Mouse (Mus musculus): Measurements from ENCODE around the gene Ap2a1. TPM values are rescaled to one million over a fixed set of nuclear protein-coding genes. Genes with fewer than 3 reads are reported as not detected.

Gene Ap2a1
- polyA plus RNA-seq, 1 experiment, result 60.3 TPM

DNA sequence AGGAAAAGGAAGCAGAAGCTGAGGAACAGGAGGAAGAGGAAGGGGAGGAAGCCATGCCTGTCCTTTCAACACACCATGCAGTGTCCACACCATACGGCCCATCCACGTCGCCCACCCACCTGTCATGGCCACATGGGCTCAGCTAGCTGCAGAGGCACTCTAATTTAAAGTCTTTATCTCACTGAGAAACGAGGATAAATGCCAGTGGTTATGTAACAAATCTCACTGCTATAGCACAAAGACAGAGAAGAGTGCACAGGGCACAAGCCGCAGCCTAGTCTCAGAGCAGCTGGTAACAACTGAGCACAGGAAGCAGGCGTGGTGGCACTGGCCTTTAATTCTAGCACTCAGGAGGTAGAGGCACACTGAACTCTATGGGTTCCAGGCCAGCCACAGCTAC, 20.6 kb upstream of the Ap2a1 start:
- 17% methylated on average over 6 of the region's 6 CpGs for WGBS
- H3K4me3 ChIP-seq (replicated peaks; ENCODE audit: control insufficient read depth, low read depth, low read length), result no peak overlapping the region
- TF ChIP-seq POLR2A (IDR thresholded peaks at IDR 0.05; ENCODE audit: borderline replicate concordance, control insufficient read depth, low read depth, low read length), result no peak
- TF ChIP-seq CTCF (IDR thresholded peaks at IDR 0.05; ENCODE audit: control insufficient read depth, insufficient read depth, low read length), result no peak

DNA sequence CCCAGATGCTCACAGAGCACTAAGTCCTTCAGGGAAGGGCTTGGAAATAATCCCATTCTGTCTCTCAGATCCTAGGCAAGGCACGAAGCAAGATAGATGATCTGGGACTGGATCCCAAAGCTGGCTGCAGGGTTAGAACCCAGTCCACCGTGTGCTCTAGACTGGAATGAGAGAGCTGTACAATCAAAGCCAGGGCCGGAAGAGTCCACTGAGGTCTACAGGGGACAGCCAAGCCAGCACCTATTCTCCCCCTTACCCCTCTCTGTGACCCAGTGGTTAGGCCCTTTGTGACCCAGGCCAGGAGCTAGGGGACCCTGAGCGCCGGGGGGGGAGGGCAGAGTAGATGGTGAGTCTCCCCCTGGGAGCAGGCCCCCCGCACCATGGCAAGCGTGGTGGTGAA, 13.6 kb upstream of the Ap2a1 start, which contains the start of gene Tsks:
TSS of gene Tsks (plus strand) at position 301 of the 400 bp plus-strand sequence.
- 83% methylated on average over 7 of the region's 7 CpGs for WGBS
- Histone ChIP-seq H3K4me1 (ENCODE audit: control insufficient read depth, insufficient read depth, low read length) (no peaks in the 10 kb centered on the region), H3K27ac (ENCODE audit: control insufficient read depth, insufficient read depth, low read depth, low read length, poor library complexity) (no peak within 1 kb of the TSS), H3K4me3 (replicated peaks; ENCODE audit: control insufficient read depth, low read depth, low read length) (no peak within 1 kb of the TSS)
- no peak for TF ChIP-seq POLR2A (IDR thresholded peaks at IDR 0.05; ENCODE audit: borderline replicate concordance, control insufficient read depth, low read depth, low read length)

More for the DNA sequence above, 20.6 kb upstream of the Ap2a1 start:
- H3K4me1 ChIP-seq (ENCODE audit: control insufficient read depth, insufficient read depth, low read length), result peaks cover 6% of the 10 kb centered on the region
- H3K27ac ChIP-seq (ENCODE audit: control insufficient read depth, insufficient read depth, low read depth, low read length, poor library complexity), result no peak overlapping the region

DNA sequence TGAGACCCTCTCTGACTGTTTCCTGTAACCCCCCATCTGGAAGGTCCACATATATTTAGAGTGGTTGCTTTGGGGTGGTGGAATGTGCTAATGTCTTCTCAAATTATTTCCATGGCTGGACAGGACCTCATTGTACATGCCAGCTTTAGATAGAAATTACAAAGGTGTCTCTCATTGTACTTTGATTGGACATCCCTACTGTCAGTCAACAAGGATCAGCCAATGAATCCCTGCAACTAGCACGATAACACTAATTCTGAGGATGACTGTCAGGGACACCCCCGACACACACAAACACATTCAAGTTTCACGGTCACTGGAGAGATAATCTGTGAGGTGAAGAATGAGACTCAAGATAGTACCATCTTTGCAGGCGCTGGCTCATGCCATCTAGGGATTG, 9.4 kb upstream of the Ap2a1 start:
- TF ChIP-seq CTCF (IDR thresholded peaks at IDR 0.05; ENCODE audit: control insufficient read depth, insufficient read depth, low read length) (no peak), POLR2A (IDR thresholded peaks at IDR 0.05; ENCODE audit: borderline replicate concordance, control insufficient read depth, low read depth, low read length) (no peak)
- WGBS, result 82% methylated on average over 4 of the region's 4 CpGs
- no peak overlapping the region for H3K4me3 ChIP-seq (replicated peaks; ENCODE audit: control insufficient read depth, low read depth, low read length)
- no peaks in the 10 kb centered on the region for H3K4me1 ChIP-seq (ENCODE audit: control insufficient read depth, insufficient read depth, low read length)
- no peak overlapping the region for H3K27ac ChIP-seq (ENCODE audit: control insufficient read depth, insufficient read depth, low read depth, low read length, poor library complexity)

DNA sequence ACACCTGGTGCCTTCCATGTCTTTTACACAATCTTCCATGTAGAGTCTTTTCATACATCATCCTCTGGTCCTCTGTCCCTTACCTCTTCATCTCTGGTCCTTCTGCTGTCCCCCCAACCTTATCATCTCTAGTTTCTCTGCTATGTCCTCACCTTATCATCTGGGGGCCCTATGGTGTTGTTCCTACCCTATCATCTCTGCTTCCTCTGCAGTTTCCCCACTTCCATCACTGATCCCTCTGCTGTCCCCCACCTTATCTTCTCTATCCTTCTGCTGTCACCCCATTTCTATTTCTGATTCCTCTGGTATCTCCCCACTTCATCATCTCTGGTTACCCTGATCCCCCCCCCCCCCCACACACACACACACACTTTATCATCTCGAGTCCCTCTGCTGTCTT, 726 bp downstream of the Ap2a1 start:
- Histone ChIP-seq H3K27ac (ENCODE audit: control insufficient read depth, insufficient read depth, low read depth, low read length, poor library complexity) (peak overlapping the region; percentile 87), H3K4me3 (replicated peaks; ENCODE audit: control insufficient read depth, low read depth, low read length) (peak overlapping the region; percentile 98), H3K4me1 (ENCODE audit: control insufficient read depth, insufficient read depth, low read length) (peaks cover 2% of the 10 kb centered on the region; the same call in 1 of the 2 replicates)
- no peak for TF ChIP-seq CTCF (IDR thresholded peaks at IDR 0.05; ENCODE audit: control insufficient read depth, insufficient read depth, low read length)
- no peak for TF ChIP-seq POLR2A (IDR thresholded peaks at IDR 0.05; ENCODE audit: borderline replicate concordance, control insufficient read depth, low read depth, low read length)
- 0% methylated on average over 1 of the region's 1 CpGs for WGBS

- Histone ChIP-seq H3K4me3 (replicated peaks; ENCODE audit: control insufficient read depth, low read depth, low read length) (no peak overlapping the region), H3K4me1 (ENCODE audit: control insufficient read depth, insufficient read depth, low read length) (peaks cover 2% of the 10 kb centered on the region; the same call in 1 of the 2 replicates), H3K27ac (ENCODE audit: control insufficient read depth, insufficient read depth, low read depth, low read length, poor library complexity) (no peak overlapping the region)
- 71% methylated on average over 3 of the region's 3 CpGs for WGBS
- TF ChIP-seq CTCF (IDR thresholded peaks at IDR 0.05; ENCODE audit: control insufficient read depth, insufficient read depth, low read length), result peak; percentile 39; the same call in 1 of the 2 replicates
- no peak for TF ChIP-seq POLR2A (IDR thresholded peaks at IDR 0.05; ENCODE audit: borderline replicate concordance, control insufficient read depth, low read depth, low read length)
Measured at GRCm38 (mm10) chr7:44925468-44925867, 3.8 kb downstream of the Ap2a1 start.

- Histone ChIP-seq H3K4me3 (replicated peaks; ENCODE audit: control insufficient read depth, low read depth, low read length) (no peak overlapping the region), H3K27ac (ENCODE audit: control insufficient read depth, insufficient read depth, low read depth, low read length, poor library complexity) (no peak overlapping the region), H3K4me1 (ENCODE audit: control insufficient read depth, insufficient read depth, low read length) (peaks cover 3% of the 10 kb centered on the region; the same call in 1 of the 2 replicates)
- TF ChIP-seq POLR2A (IDR thresholded peaks at IDR 0.05; ENCODE audit: borderline replicate concordance, control insufficient read depth, low read depth, low read length) (no peak), CTCF (IDR thresholded peaks at IDR 0.05; ENCODE audit: control insufficient read depth, insufficient read depth, low read length) (no peak)
Measured at GRCm38 (mm10) chr7:44922530-44922929, 6.8 kb downstream of the Ap2a1 start.

- H3K4me3 ChIP-seq (replicated peaks; ENCODE audit: control insufficient read depth, low read depth, low read length), result no peak overlapping the region
- H3K27ac ChIP-seq (ENCODE audit: control insufficient read depth, insufficient read depth, low read depth, low read length, poor library complexity), result no peak overlapping the region
- 89% methylated on average over 5 of the region's 5 CpGs for WGBS
- no peak for TF ChIP-seq POLR2A (IDR thresholded peaks at IDR 0.05; ENCODE audit: borderline replicate concordance, control insufficient read depth, low read depth, low read length)
- TF ChIP-seq CTCF (IDR thresholded peaks at IDR 0.05; ENCODE audit: control insufficient read depth, insufficient read depth, low read length), result no peak
- H3K4me1 ChIP-seq (ENCODE audit: control insufficient read depth, insufficient read depth, low read length), result peaks cover 1% of the 10 kb centered on the region; the same call in 1 of the 2 replicates
Measured at GRCm38 (mm10) chr7:44919127-44919526, 10.2 kb downstream of the Ap2a1 start.

- Histone ChIP-seq H3K4me3 (replicated peaks; ENCODE audit: control insufficient read depth, low read depth, low read length) (no peak overlapping the region), H3K4me1 (ENCODE audit: control insufficient read depth, insufficient read depth, low read length) (peaks cover 1% of the 10 kb centered on the region; the same call in 1 of the 2 replicates)
- 80% methylated on average over 3 of the region's 3 CpGs for WGBS
Measured at GRCm38 (mm10) chr7:44918219-44918618, 11.1 kb downstream of the Ap2a1 start.

DNA sequence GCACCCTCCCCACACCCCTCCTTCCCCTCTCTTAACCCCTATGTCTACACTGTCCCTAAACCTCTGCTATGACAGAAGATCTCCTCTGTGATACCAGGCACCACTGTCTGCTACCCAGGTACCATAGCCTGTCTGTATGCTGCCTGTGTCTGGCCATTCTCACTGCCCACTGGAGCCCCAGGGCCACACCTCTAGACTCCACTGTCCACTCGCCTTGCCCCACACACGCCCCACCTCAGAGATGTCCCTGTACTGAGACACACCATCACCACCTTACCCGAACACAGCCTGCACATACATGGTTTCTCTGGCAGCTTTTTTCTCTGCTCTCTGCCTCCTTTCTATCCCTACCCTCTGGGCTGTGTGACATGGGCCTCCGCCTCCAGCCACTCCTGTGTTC, 12.4 kb downstream of the Ap2a1 start:
- 89% methylated on average over 4 of the region's 4 CpGs for WGBS
- no peak for TF ChIP-seq POLR2A (IDR thresholded peaks at IDR 0.05; ENCODE audit: borderline replicate concordance, control insufficient read depth, low read depth, low read length)
- TF ChIP-seq CTCF (IDR thresholded peaks at IDR 0.05; ENCODE audit: control insufficient read depth, insufficient read depth, low read length), result no peak
- no peak overlapping the region for H3K27ac ChIP-seq (ENCODE audit: control insufficient read depth, insufficient read depth, low read depth, low read length, poor library complexity)
- no peak overlapping the region for H3K4me3 ChIP-seq (replicated peaks; ENCODE audit: control insufficient read depth, low read depth, low read length)
- H3K4me1 ChIP-seq (ENCODE audit: control insufficient read depth, insufficient read depth, low read length), result peaks cover 1% of the 10 kb centered on the region; the same call in 1 of the 2 replicates

More at GRCm38 (mm10) chr7:44918219-44918618, 11.1 kb downstream of the Ap2a1 start:
- no peak overlapping the region for H3K27ac ChIP-seq (ENCODE audit: control insufficient read depth, insufficient read depth, low read depth, low read length, poor library complexity)
- TF ChIP-seq POLR2A (IDR thresholded peaks at IDR 0.05; ENCODE audit: borderline replicate concordance, control insufficient read depth, low read depth, low read length), result no peak
- no peak for TF ChIP-seq CTCF (IDR thresholded peaks at IDR 0.05; ENCODE audit: control insufficient read depth, insufficient read depth, low read length)

Measured in bone marrow, adult 2 months (tissue).